Mouse (Mus musculus): ENCODE measurements around the gene Tac4. TPM values are rescaled to one million over a fixed set of nuclear protein-coding genes. Genes with fewer than 3 reads are reported as not detected.

Tac4 gene
- total and polyA plus RNA-seq, 3 experiments = 0.19 TPM; not detected in 2

DNA sequence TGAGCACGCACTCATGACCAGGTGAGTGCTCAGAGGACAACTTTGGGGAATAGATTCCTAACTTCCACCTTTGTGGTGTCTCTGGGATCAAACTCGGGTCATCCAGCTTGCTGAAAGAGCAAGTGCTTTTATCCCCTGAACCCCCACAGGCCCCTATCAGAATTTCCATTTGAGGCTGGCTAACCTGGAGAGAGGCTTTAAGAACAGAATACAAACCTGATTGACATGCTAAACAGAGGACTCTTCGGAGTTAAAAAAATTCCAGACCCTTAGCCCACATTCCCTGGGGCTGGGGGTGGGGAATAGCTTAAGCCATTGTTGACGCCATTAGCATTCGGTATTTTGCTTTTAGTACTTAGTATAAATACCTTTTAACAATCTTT is 50.1 kb downstream of the Tac4 start:
- Histone ChIP-seq H3K4me2 (ENCODE audit: insufficient read depth, low read depth, poor library complexity, severe bottlenecking) (peak overlapping the region; percentile 91), H3K4me1 (ENCODE audit: control insufficient read depth in 1 of 2, insufficient read depth in 2 of 2) (peaks cover 5 to 27% of the 10 kb centered on the region in 2 experiments; a peak in 3 of 4 replicates), H3K36me3 (replicated peaks in 1 of 2; ENCODE audit: control insufficient read depth in 1 of 2, insufficient read depth in 1 of 2, low read length in 1 of 2) (peaks cover 0 to 15% of the 10 kb centered on the region in 2 experiments), H3K79me2 (replicated peaks; ENCODE audit: control insufficient read depth, extremely low read depth, insufficient read depth, poor library complexity, severe bottlenecking) (peaks cover 30% of the 10 kb centered on the region), H3K9ac (ENCODE audit: insufficient read depth, low read depth) (peak overlapping the region; percentile 85), H3K27ac (ENCODE audit: insufficient read depth, low read depth) (no peak overlapping the region), H3K27me3 (replicated peaks) (no peaks in the 10 kb centered on the region), H3K4me3 (replicated peaks in 1 of 3; ENCODE audit: low read depth in 2 of 3, low read length in 2 of 3, poor library complexity in 1 of 3) (peak overlapping the region; percentile 69 to 99 (median 85)), H3K9me3 (replicated peaks; ENCODE audit: low read length) (no peaks in the 10 kb centered on the region)
- TF ChIP-seq UBTF (IDR thresholded peaks at IDR 0.05; ENCODE audit: low read depth, low read length) (no peak), CHD1 (IDR thresholded peaks at IDR 0.05; ENCODE audit: low read depth, low read length) (no peak), NRF1 (IDR thresholded peaks at IDR 0.05; ENCODE audit: low read depth, low read length) (no peak), USF1 (IDR thresholded peaks at IDR 0.05; ENCODE audit: low read depth, low read length) (no peak), MAFK (IDR thresholded peaks at IDR 0.05; ENCODE audit: insufficient replicate concordance, low read length) (no peak), MEF2A (IDR thresholded peaks at IDR 0.05; ENCODE audit: borderline replicate concordance, low read depth, low read length) (no peak), RAD21 (IDR thresholded peaks at IDR 0.05; ENCODE audit: low read depth, low read length) (no peak), ELF1 (IDR thresholded peaks at IDR 0.05; ENCODE audit: low read depth, low read length) (no peak), SIN3A (IDR thresholded peaks at IDR 0.05; ENCODE audit: low read length) (no peak), TBP (conservative IDR thresholded peaks at IDR 0.05; ENCODE audit: low read depth, low read length) (no peak), MXI1 (IDR thresholded peaks at IDR 0.05; ENCODE audit: low read depth, low read length) (no peak), CHD2 (IDR thresholded peaks at IDR 0.05; ENCODE audit: low read length) (no peak), MYC (IDR thresholded peaks at IDR 0.05; ENCODE audit: low read depth, low read length) (no peak), SMC3 (IDR thresholded peaks at IDR 0.05; ENCODE audit: low read depth, low read length) (no peak), BHLHE40 (IDR thresholded peaks at IDR 0.05; ENCODE audit: low read depth, low read length) (no peak)
- DNase-seq (ENCODE audit: extremely low read depth) = no peak
- dilution Hi-C loops (cut with MboI; ENCODE audit: extremely low pct_ligation_motif_present, extremely low pct_unique_long_range_greater_than_20kb, low sequenced_read_pairs) = no loop called here
- in situ Hi-C loops (cut with MboI; ENCODE audit: low pct_ligation_motif_present, low pct_unique_long_range_greater_than_20kb, low sequenced_read_pairs) = no loop called here

GRCm38 (mm10) chr11:95315215-95315955 is 54.1 kb downstream of the Tac4 start:
- dilution Hi-C loops (cut with MboI; ENCODE audit: extremely low pct_ligation_motif_present, extremely low pct_unique_long_range_greater_than_20kb, low sequenced_read_pairs) = no loop called here
- no peak overlapping the region for H3K4me2 ChIP-seq (ENCODE audit: insufficient read depth, low read depth, poor library complexity, severe bottlenecking)
- H3K79me2 ChIP-seq (replicated peaks; ENCODE audit: control insufficient read depth, extremely low read depth, insufficient read depth, poor library complexity, severe bottlenecking) = no peaks in the 10 kb centered on the region; the same call in 1 of the 2 replicates
- in situ Hi-C loops (cut with MboI; ENCODE audit: low pct_ligation_motif_present, low pct_unique_long_range_greater_than_20kb, low sequenced_read_pairs) = no loop called here
- no peaks in the 10 kb centered on the region for H3K9me3 ChIP-seq (replicated peaks; ENCODE audit: low read length)
- peaks cover 0 to 10% of the 10 kb centered on the region in 2 experiments; a peak in 2 of 4 replicates for H3K4me1 ChIP-seq (ENCODE audit: control insufficient read depth in 1 of 2, insufficient read depth in 2 of 2)
- no peaks in the 10 kb centered on the region for H3K36me3 ChIP-seq (replicated peaks in 1 of 2; ENCODE audit: control insufficient read depth in 1 of 2, insufficient read depth in 1 of 2, low read length in 1 of 2)
- H3K4me3 ChIP-seq (replicated peaks in 1 of 3; ENCODE audit: low read depth in 2 of 3, low read length in 2 of 3, poor library complexity in 1 of 3) = no peak overlapping the region
- TF ChIP-seq ELF1 (IDR thresholded peaks at IDR 0.05; ENCODE audit: low read depth, low read length) (no peak), IRF4 (IDR thresholded peaks at IDR 0.05; ENCODE audit: low read depth, low read length) (no peak), BHLHE40 (IDR thresholded peaks at IDR 0.05; ENCODE audit: low read depth, low read length) (no peak), E2F4 (IDR thresholded peaks at IDR 0.05; ENCODE audit: insufficient replicate concordance, low read depth, low read length) (no peak), SMC3 (IDR thresholded peaks at IDR 0.05; ENCODE audit: low read depth, low read length) (no peak), RCOR1 (conservative IDR thresholded peaks at IDR 0.05; ENCODE audit: low read depth, low read length) (no peak), EP300 (IDR thresholded peaks at IDR 0.05; ENCODE audit: low read length) (no peak), MAFK (IDR thresholded peaks at IDR 0.05; ENCODE audit: insufficient replicate concordance, low read length) (no peak)
- no peak overlapping the region for H3K27ac ChIP-seq (ENCODE audit: insufficient read depth, low read depth)
- no peaks in the 10 kb centered on the region for H3K27me3 ChIP-seq (replicated peaks)
- no peak overlapping the region for H3K9ac ChIP-seq (ENCODE audit: insufficient read depth, low read depth)
- DNase-seq (ENCODE audit: extremely low read depth) = no peak
